ENCODE assay signal across 23 mouse cellular contexts in genomic region chr14:122602701-122603100, GRCm38 (mm10).
"Had no signal": no experiment of that assay in that cellular context is flagged by ENCODE, and none has a peak within 500 bp of the region (broad histone marks: within the 10 kb centered on the region; RNA-seq: fewer than 3 reads in every experiment).

No protein-coding gene starts in this region.

- DNase-seq: layer of hippocampus, postnatal 36 days; liver; liver, postnatal 0 days; lung, embryonic 14.5 days; lung, postnatal 36 days; retina, postnatal 1 day; right cerebral cortex, postnatal 25 days; spleen, adult 18-20 months; thymus, adult 18-20 months; thymus, postnatal 36 days had no signal

- H3K4me1 ChIP-seq: intestine, embryonic 15.5 days; midbrain, embryonic 13.5 days; neural tube, embryonic 13.5 days had no signal

- H3K9ac ChIP-seq: intestine, embryonic 15.5 days; limb, embryonic 13.5 days; liver, embryonic 14.5 days; liver, postnatal 0 days; lung, embryonic 14.5 days; midbrain, embryonic 13.5 days; neural tube, embryonic 13.5 days had no signal

- H3K36me3 ChIP-seq: intestine, embryonic 15.5 days; limb, embryonic 10.5 days; limb, embryonic 13.5 days; midbrain, embryonic 10.5 days; midbrain, embryonic 13.5 days; neural tube, embryonic 13.5 days had no signal

- H3K4me3 ChIP-seq: intestine, embryonic 15.5 days; left cerebral cortex, adult 2 months; limb, embryonic 10.5 days; limb, embryonic 13.5 days; megakaryocyte, embryonic 14.5 days; midbrain, embryonic 10.5 days; midbrain, embryonic 13.5 days; myocyte; neural tube, embryonic 13.5 days had no signal

- H3K4me2 ChIP-seq: intestine, embryonic 15.5 days; limb, embryonic 13.5 days; lung, embryonic 14.5 days; midbrain, embryonic 13.5 days; neural tube, embryonic 13.5 days had no signal

- ATAC-seq: intestine, embryonic 15.5 days; liver, postnatal 0 days; lung, postnatal 0 days; midbrain, embryonic 13.5 days; midbrain, embryonic 16.5 days had no signal

- H3K9me3 ChIP-seq: intestine, embryonic 15.5 days; limb, embryonic 10.5 days; limb, embryonic 13.5 days; megakaryocyte, embryonic 14.5 days; midbrain, embryonic 10.5 days; midbrain, embryonic 13.5 days; neural tube, embryonic 13.5 days had no signal

- H3K27me3 ChIP-seq: intestine, embryonic 15.5 days; megakaryocyte, embryonic 14.5 days; midbrain, embryonic 13.5 days; neural tube, embryonic 13.5 days had no signal

- H3K27ac ChIP-seq: intestine, embryonic 15.5 days; kidney, postnatal 0 days; left cerebral cortex, adult 2 months; limb, embryonic 10.5 days; limb, embryonic 13.5 days; liver, embryonic 14.5 days; midbrain, embryonic 10.5 days; midbrain, embryonic 13.5 days; neural tube, embryonic 13.5 days had no signal
